Mouse (Mus musculus): ENCODE data around the gene Dgkh. TPM values are rescaled to one million over a fixed set of nuclear protein-coding genes. Genes with fewer than 3 reads are reported as not detected.

Gene Dgkh
- polyA plus RNA-seq, 1 experiment: 6.9 TPM

GRCm38 (mm10) chr14:78525059-78525458 is 207.5 kb downstream of the Dgkh start:
- TF ChIP-seq POLR2A (IDR thresholded peaks at IDR 0.05; ENCODE audit: borderline replicate concordance, control insufficient read depth, low read depth, low read length) (no peak), CTCF (IDR thresholded peaks at IDR 0.05; ENCODE audit: control insufficient read depth, insufficient read depth, low read length) (no peak)
- no peaks in the 10 kb centered on the region; the same call in 1 of the 2 replicates for H3K4me1 ChIP-seq (ENCODE audit: control insufficient read depth, insufficient read depth, low read length)
- 87% methylated on average over 2 of the region's 2 CpGs for WGBS
- no peak overlapping the region for H3K4me3 ChIP-seq (replicated peaks; ENCODE audit: control insufficient read depth, low read depth, low read length)
- H3K27ac ChIP-seq (ENCODE audit: control insufficient read depth, insufficient read depth, low read depth, low read length, poor library complexity): no peak overlapping the region

GRCm38 (mm10) chr14:78510713-78511112 is 221.9 kb downstream of the Dgkh start:
- peak; percentile 20; the same call in 1 of the 2 replicates for TF ChIP-seq CTCF (IDR thresholded peaks at IDR 0.05; ENCODE audit: control insufficient read depth, insufficient read depth, low read length)
- TF ChIP-seq POLR2A (IDR thresholded peaks at IDR 0.05; ENCODE audit: borderline replicate concordance, control insufficient read depth, low read depth, low read length): no peak
- Histone ChIP-seq H3K27ac (ENCODE audit: control insufficient read depth, insufficient read depth, low read depth, low read length, poor library complexity) (no peak overlapping the region), H3K4me1 (ENCODE audit: control insufficient read depth, insufficient read depth, low read length) (no peaks in the 10 kb centered on the region; the same call in 1 of the 2 replicates), H3K4me3 (replicated peaks; ENCODE audit: control insufficient read depth, low read depth, low read length) (no peak overlapping the region)
- WGBS: 89% methylated on average over 9 of the region's 9 CpGs

- H3K4me1 ChIP-seq (ENCODE audit: control insufficient read depth, insufficient read depth, low read length): no peaks in the 10 kb centered on the region; the same call in 1 of the 2 replicates
- TF ChIP-seq POLR2A (IDR thresholded peaks at IDR 0.05; ENCODE audit: borderline replicate concordance, control insufficient read depth, low read depth, low read length): no peak
- no peak for TF ChIP-seq CTCF (IDR thresholded peaks at IDR 0.05; ENCODE audit: control insufficient read depth, insufficient read depth, low read length)
- WGBS: 74% methylated on average over 6 of the region's 6 CpGs
These were observed 222.8 kb downstream of the Dgkh start for GRCm38 (mm10) chr14:78509791-78510190.

More at GRCm38 (mm10) chr14:78509791-78510190, 222.8 kb downstream of the Dgkh start:
- no peak overlapping the region for H3K27ac ChIP-seq (ENCODE audit: control insufficient read depth, insufficient read depth, low read depth, low read length, poor library complexity)
- no peak overlapping the region for H3K4me3 ChIP-seq (replicated peaks; ENCODE audit: control insufficient read depth, low read depth, low read length)

Other genes with a start within 250 kb of the Dgkh start
- gene Akap11, start 196.0 kb downstream of the Dgkh start, polyA plus RNA-seq (2011; ENCODE audit: insufficient read depth, insufficient read length, low replicate concordance, missing spikeins): 7.6 and 9.1 TPM in 2 replicates
- gene Vwa8, start 116.3 kb upstream of the Dgkh start, polyA plus RNA-seq (2011; ENCODE audit: insufficient read depth, insufficient read length, low replicate concordance, missing spikeins): 3.2 and 7.6 TPM in 2 replicates